Mouse (Mus musculus) CH12.LX (cell line): ENCODE data around the gene Ryr3.

Experiments used
- IRF4 ChIP-seq: IDR thresholded peaks from 2 replicates; pipeline ENCODE4 v1.6.1; 2014; ENCODE audit warnings: low read depth, mild to moderate bottlenecking, inconsistent platforms, low read length, improper control_type of control experiment
- POLR2A ChIP-seq: IDR thresholded peaks from 2 replicates; pipeline ENCODE4 v1.6.1; 2011; ENCODE audit warnings: low read depth, mild to moderate bottlenecking, improper control_type of control experiment, low read length

- TF ChIP-seq IRF4 (no peak; the same call in 1 of the 2 replicates), POLR2A (no peak)
These were observed 101.5 kb downstream of the Ryr3 start for GRCm38 (mm10) chr2:113115248-113115896.
